In genomic region chr5:36719135-36719534, GRCm38 (mm10) we compare ENCODE assay signal across 14 mouse cellular contexts.
"Had no signal": no experiment of that assay in that cellular context is flagged by ENCODE, and none has a peak within 500 bp of the region (broad histone marks: within the 10 kb centered on the region; RNA-seq: fewer than 3 reads in every experiment).

No protein-coding gene starts in this region.

- H3K4me2 ChIP-seq: midbrain, embryonic 11.5 days; midbrain, embryonic 15.5 days; neural tube, embryonic 12.5 days had no signal

- DNase-seq: kidney, adult 18-20 months; kidney, postnatal 10 days; kidney, postnatal 4 days; lung, adult 2 months; lung, postnatal 36 days; right cerebral cortex, postnatal 4 days; spleen, adult 18-20 months; thymus, adult 18-20 months; thymus, postnatal 14 days had no signal

- H3K9me3 ChIP-seq: limb, embryonic 10.5 days; midbrain, embryonic 15.5 days; neural tube, embryonic 12.5 days had no signal

- H3K36me3 ChIP-seq: limb, embryonic 10.5 days; midbrain, embryonic 15.5 days; neural tube, embryonic 12.5 days had no signal

- H3K4me1 ChIP-seq: limb, embryonic 10.5 days; midbrain, embryonic 15.5 days; neural tube, embryonic 12.5 days had no signal

- H3K4me3 ChIP-seq: limb, embryonic 10.5 days; midbrain, embryonic 15.5 days; neural tube, embryonic 12.5 days had no signal

- ATAC-seq: lung, postnatal 0 days; midbrain, embryonic 15.5 days had no signal

- H3K9ac ChIP-seq: midbrain, embryonic 15.5 days; neural tube, embryonic 12.5 days had no signal

- H3K27me3 ChIP-seq: midbrain, embryonic 15.5 days; neural tube, embryonic 12.5 days had no signal

- H3K27ac ChIP-seq: limb, embryonic 10.5 days; midbrain, embryonic 15.5 days; neural tube, embryonic 12.5 days had no signal
